Mouse (Mus musculus) hindbrain, embryonic 13.5 days (tissue): ENCODE data around the gene Pnmal1. TPM values are rescaled to one million over a fixed set of nuclear protein-coding genes. Genes with fewer than 3 reads are reported as not detected.

Source experiments
- ATAC-seq: fragments of 200-750 bp; cut with Nextera tagmentation; 2 replicates; pipeline ENCODE4 v1.8.0; 2017; ENCODE audit warnings: moderate TSS enrichment; ENCODE audit not compliant: low FRiP score
- H3K27ac ChIP-seq: fragments of 300-500 bp; sonication (generic); 2 replicates; pipeline ENCODE4 v1.5.1; 2015; ENCODE audit warnings: inconsistent platforms, mild to moderate bottlenecking, moderate library complexity
- H3K27me3 ChIP-seq: fragments of 300-500 bp; sonication (generic); 2 replicates; pipeline ENCODE4 v1.6.1; 2015; ENCODE audit warnings: mild to moderate bottlenecking, inconsistent platforms
- H3K36me3 ChIP-seq: fragments of 300-500 bp; sonication (generic); 2 replicates; pipeline ENCODE4 v1.6.1; 2015; ENCODE audit warnings: mild to moderate bottlenecking, inconsistent platforms
- H3K4me1 ChIP-seq: fragments of 300-500 bp; sonication (generic); replicated peaks from 2 replicates; pipeline ENCODE4 v1.6.1; 2015; ENCODE audit warnings: inconsistent platforms
- H3K4me2 ChIP-seq: fragments of 300-500 bp; sonication (generic); 2 replicates; pipeline ENCODE4 v1.6.1; 2015; ENCODE audit warnings: inconsistent platforms, mild to moderate bottlenecking, moderate library complexity
- H3K4me3 ChIP-seq: fragments of 300-500 bp; sonication (generic); 2 replicates; pipeline ENCODE4 v1.5.1; 2015; ENCODE audit warnings: mild to moderate bottlenecking, inconsistent platforms
- H3K9ac ChIP-seq: fragments of 300-500 bp; sonication (generic); 2 replicates; pipeline ENCODE4 v1.6.1; 2015; ENCODE audit warnings: mild to moderate bottlenecking, inconsistent platforms
- H3K9me3 ChIP-seq: fragments of 300-500 bp; sonication (generic); 2 replicates; pipeline ENCODE4 v1.6.1; 2016; ENCODE audit warnings: inconsistent platforms
- WGBS: fragments of 180-500 bp; shearing (Covaris S2); methylation state at CpG from one replicate; pipeline ENCODE4 v1.1.7; 2015; 5-methylcytosine and 5-hydroxymethylcytosine counted together
- polyA plus RNA-seq: library from polyadenylated mRNA; unstranded; fragments of >200 nt; fragmentation: Nextera tagmentation; extraction: Ambion mirVana; gene quantifications from 2 replicates; pipeline ENCODE4 v1.2.1, GENCODE M21; 2015

The Pnmal1 gene
- polyA plus RNA-seq, 1 experiment from 2014 or later: 42.0 TPM

- H3K27ac ChIP-seq: peak overlapping the region; percentile 71
Observed at GRCm38 (mm10) chr7:16993651-16994399, 34.3 kb downstream of the Pnmal1 start.

GRCm38 (mm10) chr7:16994400-16994799 is 34.9 kb downstream of the Pnmal1 start:
- Histone ChIP-seq H3K27ac (peak overlapping the region; percentile 71; the same call in 1 of the 2 replicates), H3K4me1 (peaks cover 59% of the 10 kb centered on the region)
- WGBS: 16% methylated on average over 20 of the region's 20 CpGs

More at GRCm38 (mm10) chr7:16993651-16994399, 34.3 kb downstream of the Pnmal1 start:
- Histone ChIP-seq H3K4me3 (peak overlapping the region; percentile 41), H3K27me3 (peaks cover 13% of the 10 kb centered on the region), H3K9me3 (no peaks in the 10 kb centered on the region), H3K4me2 (peak overlapping the region; percentile 50), H3K36me3 (no peaks in the 10 kb centered on the region), H3K9ac (peak overlapping the region; percentile 67), H3K4me1 (peaks cover 59% of the 10 kb centered on the region)
- peak; percentile 48 for ATAC-seq
- 7% methylated on average over 27 of the region's 27 CpGs for WGBS

GRCm38 (mm10) chr7:16995345-16995744 is 35.9 kb downstream of the Pnmal1 start:
- Histone ChIP-seq H3K9me3 (no peaks in the 10 kb centered on the region), H3K4me1 (peaks cover 54% of the 10 kb centered on the region), H3K27me3 (peaks cover 13% of the 10 kb centered on the region), H3K4me3 (peak overlapping the region; percentile 41), H3K4me2 (peak overlapping the region; percentile 50), H3K9ac (peak overlapping the region; percentile 67), H3K36me3 (no peaks in the 10 kb centered on the region), H3K27ac (no peak overlapping the region)
- WGBS: 88% methylated on average over 4 of the region's 4 CpGs
- ATAC-seq: no peak

More at GRCm38 (mm10) chr7:16994400-16994799, 34.9 kb downstream of the Pnmal1 start:
- H3K4me2 ChIP-seq: peak overlapping the region; percentile 50
- ATAC-seq: no peak
- H3K4me3 ChIP-seq: peak overlapping the region; percentile 41
- no peaks in the 10 kb centered on the region for H3K9me3 ChIP-seq
- peak overlapping the region; percentile 67 for H3K9ac ChIP-seq
- peaks cover 13% of the 10 kb centered on the region for H3K27me3 ChIP-seq
- no peaks in the 10 kb centered on the region for H3K36me3 ChIP-seq

- Histone ChIP-seq H3K27ac (no peak overlapping the region), H3K9me3 (no peaks in the 10 kb centered on the region), H3K36me3 (peaks cover 8% of the 10 kb centered on the region), H3K4me3 (no peak overlapping the region), H3K9ac (no peak overlapping the region), H3K4me2 (no peak overlapping the region), H3K27me3 (peaks cover 8% of the 10 kb centered on the region; the same call in 1 of the 2 replicates), H3K4me1 (peaks cover 31% of the 10 kb centered on the region)
- no peak for ATAC-seq
- WGBS: 75% methylated on average over 4 of the region's 4 CpGs
Observed at GRCm38 (mm10) chr7:16999233-16999632, 39.8 kb downstream of the Pnmal1 start.

GRCm38 (mm10) chr7:16999650-17000049 is 40.2 kb downstream of the Pnmal1 start:
- no peak for ATAC-seq
- peaks cover 4% of the 10 kb centered on the region; the same call in 1 of the 2 replicates for H3K27me3 ChIP-seq
- no peak overlapping the region for H3K4me3 ChIP-seq
- WGBS: 26% methylated on average over 4 of the region's 4 CpGs
- no peak overlapping the region for H3K9ac ChIP-seq
- peaks cover 12% of the 10 kb centered on the region for H3K36me3 ChIP-seq
- H3K4me2 ChIP-seq: no peak overlapping the region
- H3K9me3 ChIP-seq: no peaks in the 10 kb centered on the region
- peaks cover 27% of the 10 kb centered on the region for H3K4me1 ChIP-seq
- H3K27ac ChIP-seq: no peak overlapping the region

GRCm38 (mm10) chr7:17002375-17003195 is 43.1 kb downstream of the Pnmal1 start:
- no peak overlapping the region for H3K4me2 ChIP-seq
- 12% methylated on average over 7 of the region's 7 CpGs for WGBS
- no peak overlapping the region; the same call in 1 of the 2 replicates for H3K27ac ChIP-seq
- peaks cover 41% of the 10 kb centered on the region for H3K36me3 ChIP-seq
- H3K9ac ChIP-seq: no peak overlapping the region
- no peaks in the 10 kb centered on the region for H3K9me3 ChIP-seq
- no peak overlapping the region for H3K4me3 ChIP-seq
- peak; percentile 71 for ATAC-seq
- H3K27me3 ChIP-seq: no peaks in the 10 kb centered on the region
- peaks cover 12% of the 10 kb centered on the region for H3K4me1 ChIP-seq

GRCm38 (mm10) chr7:17003230-17003960 is 43.9 kb downstream of the Pnmal1 start:
- Histone ChIP-seq H3K27me3 (no peaks in the 10 kb centered on the region), H3K4me3 (no peak overlapping the region), H3K9ac (peak overlapping the region; percentile 24; the same call in 1 of the 2 replicates), H3K4me2 (no peak overlapping the region), H3K4me1 (peaks cover 5% of the 10 kb centered on the region), H3K36me3 (peaks cover 49% of the 10 kb centered on the region), H3K9me3 (no peaks in the 10 kb centered on the region), H3K27ac (no peak overlapping the region; the same call in 1 of the 2 replicates)
- ATAC-seq: no peak
- 81% methylated on average over 7 of the region's 7 CpGs for WGBS

GRCm38 (mm10) chr7:17004716-17005115 is 45.2 kb downstream of the Pnmal1 start:
- no peak overlapping the region for H3K9ac ChIP-seq
- no peak for ATAC-seq
- no peaks in the 10 kb centered on the region for H3K9me3 ChIP-seq
- H3K4me1 ChIP-seq: peaks cover 4% of the 10 kb centered on the region; the same call in 1 of the 2 replicates
- no peak overlapping the region for H3K4me3 ChIP-seq
- no peak overlapping the region; the same call in 1 of the 2 replicates for H3K27ac ChIP-seq
- H3K36me3 ChIP-seq: peaks cover 62% of the 10 kb centered on the region
- 91% methylated on average over 7 of the region's 7 CpGs for WGBS
- H3K4me2 ChIP-seq: no peak overlapping the region
- H3K27me3 ChIP-seq: no peaks in the 10 kb centered on the region

- no peak for ATAC-seq
- H3K4me2 ChIP-seq: no peak overlapping the region
- no peak overlapping the region for H3K4me3 ChIP-seq
- no peaks in the 10 kb centered on the region for H3K9me3 ChIP-seq
- H3K4me1 ChIP-seq: no peaks in the 10 kb centered on the region; the same call in 1 of the 2 replicates
- WGBS: 89% methylated on average over 4 of the region's 4 CpGs
- H3K27me3 ChIP-seq: no peaks in the 10 kb centered on the region
- H3K36me3 ChIP-seq: peaks cover 88% of the 10 kb centered on the region
- no peak overlapping the region for H3K27ac ChIP-seq
- no peak overlapping the region for H3K9ac ChIP-seq
Observed at GRCm38 (mm10) chr7:17007300-17007699, 47.8 kb downstream of the Pnmal1 start.

- no peak overlapping the region for H3K4me2 ChIP-seq
- H3K27ac ChIP-seq: no peak overlapping the region
- no peaks in the 10 kb centered on the region for H3K4me1 ChIP-seq
- no peaks in the 10 kb centered on the region for H3K9me3 ChIP-seq
- H3K9ac ChIP-seq: no peak overlapping the region
- no peaks in the 10 kb centered on the region for H3K27me3 ChIP-seq
- 95% methylated on average over 16 of the region's 16 CpGs for WGBS
- H3K36me3 ChIP-seq: peaks cover 100% of the 10 kb centered on the region
- ATAC-seq: no peak
- no peak overlapping the region for H3K4me3 ChIP-seq
Observed at GRCm38 (mm10) chr7:17009326-17010009, 50.0 kb downstream of the Pnmal1 start.

GRCm38 (mm10) chr7:17010010-17010347 is 50.5 kb downstream of the Pnmal1 start:
- no peak overlapping the region for H3K4me3 ChIP-seq
- no peaks in the 10 kb centered on the region for H3K27me3 ChIP-seq
- no peak for ATAC-seq
- no peak overlapping the region for H3K27ac ChIP-seq
- peaks cover 100% of the 10 kb centered on the region for H3K36me3 ChIP-seq
- H3K9me3 ChIP-seq: no peaks in the 10 kb centered on the region
- 91% methylated on average over 5 of the region's 5 CpGs for WGBS
- H3K4me1 ChIP-seq: no peaks in the 10 kb centered on the region
- H3K4me2 ChIP-seq: no peak overlapping the region
- H3K9ac ChIP-seq: no peak overlapping the region
